Mouse (Mus musculus) testis, postnatal 14 days (tissue): ENCODE data around the gene Gm13279.
"Not testable (repeated sequence)": the region's sequence is repeated elsewhere in the genome, so short reads cannot be mapped to it uniquely, and the experiment has no call there.

Experiments used
- DNase-seq: peaks from one replicate; pipeline ENCODE4 v3.0.0; 2021; ENCODE audit warnings: low spot score

The Gm13279 gene

DNA sequence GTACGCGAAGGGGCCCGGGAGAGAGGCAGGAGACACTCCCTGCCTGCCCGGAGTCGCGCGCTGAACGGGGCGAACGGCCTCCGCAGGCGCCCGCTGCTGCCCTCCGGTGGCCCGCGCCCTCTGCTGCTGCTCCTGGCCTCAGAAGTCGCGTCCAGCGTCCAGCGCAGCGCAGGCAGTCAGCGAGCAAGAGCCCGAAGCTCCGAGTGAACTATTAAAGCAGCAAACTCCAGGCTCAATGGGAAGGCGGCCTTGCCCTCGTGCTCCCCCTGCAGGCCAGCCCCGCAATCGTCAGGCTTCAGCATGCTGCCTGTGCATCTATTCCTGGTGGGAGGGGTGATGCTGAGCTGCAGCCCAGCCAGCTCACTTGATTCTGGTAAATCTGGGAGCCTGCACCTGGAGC is at the start of gene Gm13279:
TSS of gene Gm13279 (plus strand) at position 301 of the 400 bp plus-strand sequence.
- not testable (repeated sequence) for DNase-seq

DNA sequence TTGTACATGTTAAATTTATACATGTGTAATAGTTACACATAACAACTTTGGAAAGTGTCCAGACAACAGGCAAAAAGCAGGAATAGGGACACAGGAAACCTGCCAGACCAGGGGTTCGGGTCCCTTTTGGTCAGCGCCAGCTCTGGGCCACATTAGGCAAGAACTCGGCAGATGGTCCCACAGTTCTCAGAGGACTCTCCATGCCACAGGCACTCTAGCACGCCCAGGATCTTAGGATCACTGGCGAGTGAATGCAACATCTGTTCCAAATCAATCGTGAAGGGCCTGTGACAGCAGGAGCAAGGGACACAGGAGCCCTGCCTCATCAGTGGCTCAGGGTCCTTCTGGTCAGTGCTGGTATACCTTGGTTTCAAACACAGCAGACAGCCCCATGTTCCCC is 47.3 kb upstream of the Gm13279 start:
- DNase-seq, result no peak

DNA sequence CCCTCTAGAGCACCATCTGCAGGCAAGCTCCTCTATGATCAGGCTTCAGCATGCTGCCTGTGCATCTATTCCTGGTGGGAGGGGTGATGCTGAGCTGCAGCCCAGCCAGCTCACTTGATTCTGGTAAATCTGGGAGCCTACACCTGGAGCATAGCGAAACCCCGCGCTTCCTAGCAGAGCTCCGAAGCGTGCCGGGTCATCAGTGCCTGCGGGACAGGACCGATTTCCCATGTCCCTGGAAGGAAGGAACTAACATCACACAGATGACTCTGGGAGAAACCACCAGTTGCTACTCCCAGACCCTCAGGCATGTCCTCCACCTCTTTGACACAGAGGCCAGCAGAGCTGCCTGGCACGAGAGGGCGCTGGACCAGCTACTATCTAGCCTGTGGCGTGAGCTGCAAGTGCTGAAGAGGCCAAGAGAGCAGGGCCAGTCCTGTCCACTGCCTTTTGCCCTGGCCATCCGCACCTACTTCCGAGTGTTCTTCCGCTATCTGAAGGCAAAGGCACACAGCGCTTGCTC is 42.3 kb upstream of the Gm13279 start, which contains the start of gene Gm13271:
TSS of gene Gm13271 (plus strand) at position 51 of the 523 bp plus-strand sequence.
- peak; percentile 78 for DNase-seq

DNA sequence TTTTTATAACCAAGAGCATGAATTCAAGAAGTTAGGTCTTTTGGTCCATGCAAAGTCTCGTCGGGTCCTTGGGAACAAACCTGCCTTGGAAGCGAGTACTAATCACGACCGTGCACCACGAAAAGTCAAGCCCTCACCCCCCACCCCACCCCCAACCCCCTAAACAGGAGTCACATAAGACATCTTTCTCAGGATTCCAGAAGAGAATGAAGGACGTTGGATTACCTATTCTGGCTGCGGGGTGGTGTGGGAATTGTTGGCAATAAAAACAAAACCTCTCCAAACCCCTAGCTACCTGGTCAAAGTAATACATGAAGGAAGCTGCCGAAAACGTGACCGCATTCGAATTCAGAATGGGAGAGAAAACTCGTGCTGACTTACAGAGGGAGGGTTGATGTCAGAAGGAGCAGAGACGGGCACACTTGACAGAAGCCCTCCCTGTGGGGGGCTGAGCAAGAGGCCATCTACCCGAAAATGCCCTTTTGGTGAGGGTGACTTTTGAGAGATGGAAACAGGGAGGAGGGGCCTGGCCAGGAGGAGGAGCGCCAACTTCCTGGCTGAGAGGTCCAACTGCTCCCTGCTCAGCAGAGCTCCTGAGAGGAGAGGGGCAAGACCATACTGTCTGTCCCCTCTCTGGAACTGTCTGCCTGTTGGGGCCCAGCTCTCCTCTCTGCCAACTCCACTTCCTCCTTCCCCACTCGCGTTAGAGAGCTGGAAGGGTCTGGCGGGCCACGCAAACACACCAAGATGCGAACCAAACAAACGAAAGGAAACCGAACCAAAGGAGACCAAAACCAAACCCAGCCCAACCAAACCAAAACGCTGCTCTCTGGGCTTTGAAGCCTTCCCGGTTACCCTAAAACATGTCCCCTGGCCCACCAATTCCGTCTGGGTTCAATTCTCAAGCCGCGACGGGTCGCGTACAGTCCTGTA is 40.4 kb upstream of the Gm13279 start:
- not testable (repeated sequence) for DNase-seq

DNA sequence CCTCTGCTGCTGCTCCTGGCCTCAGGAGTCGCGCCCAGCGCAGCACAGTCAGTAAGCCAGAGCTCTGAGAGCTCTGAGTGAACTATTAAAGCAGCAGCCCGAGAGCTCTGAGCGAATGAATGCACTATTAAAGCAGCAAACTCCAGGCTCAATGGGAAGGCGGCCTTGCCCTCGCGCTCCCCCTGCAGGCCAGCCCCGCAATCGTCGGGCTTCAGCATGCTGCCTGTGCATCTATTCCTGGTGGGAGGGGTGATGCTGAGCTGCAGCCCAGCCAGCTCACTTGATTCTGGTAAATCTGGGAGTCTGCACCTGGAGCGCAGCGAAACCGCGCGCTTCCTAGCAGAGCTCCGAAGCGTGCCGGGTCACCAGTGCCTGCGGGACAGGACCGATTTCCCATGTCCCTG is 39.6 kb upstream of the Gm13279 start:
- DNase-seq, result peak; percentile 84

DNA sequence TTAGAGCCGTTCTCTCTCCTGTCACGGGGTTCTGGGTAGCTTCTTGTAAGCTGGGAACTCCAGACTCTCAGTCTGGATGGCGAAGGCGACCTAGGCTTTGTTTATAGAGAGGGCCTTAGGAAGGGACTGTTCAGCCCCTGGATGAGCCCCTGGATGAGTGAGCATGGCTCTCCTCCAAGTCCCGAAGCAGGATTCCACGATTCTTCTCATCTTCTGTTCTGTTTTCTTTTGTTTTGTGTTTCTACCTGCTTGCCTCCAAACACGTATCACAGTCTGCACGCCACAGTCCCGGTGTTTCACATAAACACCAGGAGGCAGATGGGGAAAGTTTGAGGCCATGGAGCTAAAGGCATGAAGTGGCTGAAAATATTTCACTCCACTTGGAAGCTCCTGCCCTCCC is 38.4 kb upstream of the Gm13279 start:
- DNase-seq, result not testable (repeated sequence)

DNA sequence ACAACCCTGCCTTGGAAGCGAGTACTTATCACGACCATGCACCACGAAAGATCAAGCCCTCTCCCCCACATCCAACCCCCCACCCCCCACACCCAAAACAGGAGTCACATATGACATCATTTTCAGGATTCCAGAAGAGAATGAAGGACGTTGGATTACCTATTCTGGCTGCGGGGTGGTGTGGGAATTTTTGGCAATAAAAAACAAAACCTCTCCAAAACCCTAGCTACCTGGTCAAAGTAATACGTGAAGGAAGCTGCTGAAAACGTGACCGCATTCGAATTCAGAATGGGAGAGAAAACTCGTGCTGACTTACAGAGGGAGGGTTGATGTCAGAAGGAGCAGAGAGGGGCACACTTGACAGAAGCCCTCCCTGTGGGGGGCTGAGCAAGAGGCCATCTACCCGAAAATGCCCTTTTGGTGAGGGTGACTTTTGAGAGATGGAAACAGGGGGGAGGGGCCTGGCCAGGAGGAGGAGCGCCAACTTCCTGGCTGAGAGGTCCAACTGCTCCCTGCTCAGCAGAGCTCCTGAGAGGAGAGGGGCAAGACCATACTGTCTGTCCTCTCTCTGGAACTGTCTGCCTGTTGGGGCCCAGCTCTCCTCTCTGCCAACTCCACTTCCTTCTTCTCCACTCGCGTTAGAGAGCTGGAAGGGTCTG is 37.5 kb upstream of the Gm13279 start, which contains the start of gene Gm13283:
TSS of gene Gm13283 (plus strand) at position 510 of the 659 bp plus-strand sequence.
- peak; percentile 35 for DNase-seq

DNA sequence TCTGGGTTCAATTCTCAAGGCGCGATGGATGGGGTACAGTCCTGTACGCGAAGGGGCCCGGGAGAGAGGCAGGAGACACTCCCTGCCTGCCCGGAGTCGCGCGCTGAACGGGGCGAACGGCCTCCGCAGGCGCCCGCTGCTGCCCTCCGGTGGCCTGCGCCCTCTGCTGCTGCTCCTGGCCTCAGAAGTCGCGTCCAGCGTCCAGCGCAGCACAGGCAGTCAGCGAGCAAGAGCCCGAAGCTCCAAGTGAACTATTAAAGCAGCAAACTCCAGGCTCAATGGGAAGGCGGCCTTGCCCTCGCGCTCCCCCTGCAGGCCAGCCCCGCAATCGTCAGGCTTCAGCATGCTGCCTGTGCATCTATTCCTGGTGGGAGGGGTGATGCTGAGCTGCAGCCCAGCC is 36.8 kb upstream of the Gm13279 start:
- peak; percentile 63 for DNase-seq

DNA sequence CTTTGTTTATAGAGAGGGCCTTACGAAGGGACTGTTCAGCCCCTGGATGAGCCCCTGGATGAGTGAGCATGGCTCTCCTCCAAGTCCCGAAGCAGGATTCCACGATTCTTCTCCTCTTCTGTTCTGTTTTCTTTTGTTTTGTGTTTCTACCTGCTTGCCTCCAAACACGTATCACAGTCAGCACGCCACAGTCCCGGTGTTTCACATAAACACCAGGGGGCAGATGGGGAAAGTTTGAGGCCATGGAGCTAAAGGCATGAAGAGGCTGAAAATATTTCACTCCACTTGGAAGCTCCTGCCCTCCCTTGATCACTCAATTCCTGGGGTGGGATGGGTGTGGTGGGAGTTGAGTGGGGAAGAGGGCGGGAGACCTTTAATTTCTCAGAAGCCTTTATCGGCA is 35.4 kb upstream of the Gm13279 start:
- DNase-seq, result peak; percentile 73

DNA sequence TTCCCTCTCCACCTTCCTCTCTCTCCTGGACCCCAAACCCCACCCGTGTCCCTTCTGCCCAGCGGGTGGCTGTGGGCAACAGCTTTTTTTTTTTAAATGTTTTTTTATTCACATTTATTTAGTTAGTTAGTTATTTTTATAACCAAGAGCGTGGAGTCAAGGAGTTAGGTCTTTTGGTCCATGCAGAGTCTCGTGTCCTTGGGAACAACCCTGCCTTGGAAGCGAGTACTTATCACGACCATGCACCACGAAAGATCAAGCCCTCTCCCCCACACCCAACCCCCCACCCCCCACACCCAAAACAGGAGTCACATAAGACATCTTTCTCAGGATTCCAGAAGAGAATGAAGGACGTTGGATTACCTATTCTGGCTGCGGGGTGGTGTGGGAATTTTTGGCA is 34.9 kb upstream of the Gm13279 start:
- not testable (repeated sequence) for DNase-seq

DNA sequence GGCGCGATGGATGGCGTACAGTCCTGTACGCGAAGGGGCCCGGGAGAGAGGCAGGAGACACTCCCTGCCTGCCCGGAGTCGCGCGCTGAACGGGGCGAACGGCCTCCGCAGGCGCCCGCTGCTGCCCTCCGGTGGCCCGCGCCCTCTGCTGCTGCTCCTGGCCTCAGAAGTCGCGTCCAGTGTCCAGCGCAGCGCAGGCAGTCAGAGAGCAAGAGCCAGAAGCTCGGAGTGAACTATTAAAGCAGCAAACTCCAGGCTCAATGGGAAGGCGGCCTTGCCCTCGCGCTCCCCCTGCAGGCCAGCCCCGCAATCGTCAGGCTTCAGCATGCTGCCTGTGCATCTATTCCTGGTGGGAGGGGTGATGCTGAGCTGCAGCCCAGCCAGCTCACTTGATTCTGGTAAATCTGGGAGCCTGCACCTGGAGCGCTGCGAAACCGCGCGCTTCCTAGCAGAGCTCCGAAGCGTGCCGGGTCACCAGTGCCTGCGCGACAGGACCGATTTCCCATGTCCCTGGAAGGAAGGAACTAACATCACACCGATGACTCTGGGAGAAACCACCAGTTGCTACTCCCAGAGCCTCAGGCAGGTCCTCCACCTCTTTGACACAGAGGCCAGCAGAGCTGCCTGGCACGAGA is 33.7 kb upstream of the Gm13279 start:
- peak; percentile 40 for DNase-seq

DNA sequence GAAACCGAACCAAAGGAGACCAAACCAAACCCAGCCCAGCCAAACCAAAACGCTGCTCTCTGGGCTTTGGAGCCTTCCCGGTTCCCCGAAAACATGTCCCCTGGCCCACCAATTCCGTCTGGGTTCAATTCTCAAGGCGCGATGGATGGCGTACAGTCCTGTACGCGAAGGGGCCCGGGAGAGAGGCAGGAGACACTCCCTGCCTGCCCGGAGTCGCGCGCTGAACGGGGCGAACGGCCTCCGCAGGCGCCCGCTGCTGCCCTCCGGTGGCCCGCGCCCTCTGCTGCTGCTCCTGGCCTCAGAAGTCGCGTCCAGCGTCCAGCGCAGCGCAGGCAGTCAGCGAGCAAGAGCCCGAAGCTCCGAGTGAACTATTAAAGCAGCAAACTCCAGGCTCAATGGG is 23.7 kb upstream of the Gm13279 start, which contains the start of gene Gm13290:
TSS of gene Gm13290 (plus strand) at position 301 of the 400 bp plus-strand sequence.
- DNase-seq, result not testable (repeated sequence)

DNA sequence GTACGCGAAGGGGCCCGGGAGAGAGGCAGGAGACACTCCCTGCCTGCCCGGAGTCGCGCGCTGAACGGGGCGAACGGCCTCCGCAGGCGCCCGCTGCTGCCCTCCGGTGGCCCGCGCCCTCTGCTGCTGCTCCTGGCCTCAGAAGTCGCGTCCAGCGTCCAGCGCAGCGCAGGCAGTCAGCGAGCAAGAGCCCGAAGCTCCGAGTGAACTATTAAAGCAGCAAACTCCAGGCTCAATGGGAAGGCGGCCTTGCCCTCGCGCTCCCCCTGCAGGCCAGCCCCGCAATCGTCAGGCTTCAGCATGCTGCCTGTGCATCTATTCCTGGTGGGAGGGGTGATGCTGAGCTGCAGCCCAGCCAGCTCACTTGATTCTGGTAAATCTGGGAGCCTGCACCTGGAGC is 20.6 kb upstream of the Gm13279 start, which contains the start of gene Gm13289:
TSS of gene Gm13289 (plus strand) at position 301 of the 400 bp plus-strand sequence.
- not testable (repeated sequence) for DNase-seq

DNA sequence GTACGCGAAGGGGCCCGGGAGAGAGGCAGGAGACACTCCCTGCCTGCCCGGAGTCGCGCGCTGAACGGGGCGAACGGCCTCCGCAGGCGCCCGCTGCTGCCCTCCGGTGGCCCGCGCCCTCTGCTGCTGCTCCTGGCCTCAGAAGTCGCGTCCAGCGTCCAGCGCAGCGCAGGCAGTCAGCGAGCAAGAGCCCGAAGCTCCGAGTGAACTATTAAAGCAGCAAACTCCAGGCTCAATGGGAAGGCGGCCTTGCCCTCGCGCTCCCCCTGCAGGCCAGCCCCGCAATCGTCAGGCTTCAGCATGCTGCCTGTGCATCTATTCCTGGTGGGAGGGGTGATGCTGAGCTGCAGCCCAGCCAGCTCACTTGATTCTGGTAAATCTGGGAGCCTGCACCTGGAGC is 17.6 kb upstream of the Gm13279 start, which contains the start of gene Gm13272:
TSS of gene Gm13272 (plus strand) at position 301 of the 400 bp plus-strand sequence.
- not testable (repeated sequence) for DNase-seq

DNA sequence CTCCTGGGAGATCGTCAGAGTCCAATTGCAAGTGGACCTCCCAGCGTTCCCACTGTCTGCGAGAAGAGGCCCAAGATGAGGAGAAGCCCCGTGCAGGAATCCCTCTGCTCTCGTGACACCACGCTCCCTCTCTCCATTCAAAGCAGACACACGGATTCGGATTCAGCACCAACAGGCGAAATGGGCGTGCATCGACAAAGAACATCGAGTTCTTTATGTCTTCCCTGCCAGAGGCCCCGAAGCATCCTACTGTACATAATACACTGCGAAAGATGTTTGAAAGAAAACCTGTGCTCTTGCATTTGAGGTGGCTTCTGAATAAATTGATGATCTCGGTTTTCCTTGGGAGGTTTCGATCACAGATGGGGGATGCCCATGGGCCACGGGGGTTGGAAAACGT is 16.9 kb upstream of the Gm13279 start:
- not testable (repeated sequence) for DNase-seq

DNA sequence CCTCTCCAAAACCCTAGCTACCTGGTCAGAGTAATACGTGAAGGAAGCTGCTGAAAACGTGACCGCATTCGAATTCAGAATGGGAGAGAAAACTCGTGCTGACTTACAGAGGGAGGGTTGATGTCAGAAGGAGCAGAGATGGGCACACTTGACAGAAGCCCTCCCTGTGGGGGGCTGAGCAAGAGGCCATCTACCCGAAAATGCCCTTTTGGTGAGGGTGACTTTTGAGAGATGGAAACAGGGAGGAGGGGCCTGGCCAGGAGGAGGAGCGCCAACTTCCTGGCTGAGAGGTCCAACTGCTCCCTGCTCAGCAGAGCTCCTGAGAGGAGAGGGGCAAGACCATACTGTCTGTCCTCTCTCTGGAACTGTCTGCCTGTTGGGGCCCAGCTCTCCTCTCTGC is 15.4 kb upstream of the Gm13279 start, which contains the start of gene Ifnz:
TSS of gene Ifnz (plus strand) at position 301 of the 400 bp plus-strand sequence.
- DNase-seq, result not testable (repeated sequence)

DNA sequence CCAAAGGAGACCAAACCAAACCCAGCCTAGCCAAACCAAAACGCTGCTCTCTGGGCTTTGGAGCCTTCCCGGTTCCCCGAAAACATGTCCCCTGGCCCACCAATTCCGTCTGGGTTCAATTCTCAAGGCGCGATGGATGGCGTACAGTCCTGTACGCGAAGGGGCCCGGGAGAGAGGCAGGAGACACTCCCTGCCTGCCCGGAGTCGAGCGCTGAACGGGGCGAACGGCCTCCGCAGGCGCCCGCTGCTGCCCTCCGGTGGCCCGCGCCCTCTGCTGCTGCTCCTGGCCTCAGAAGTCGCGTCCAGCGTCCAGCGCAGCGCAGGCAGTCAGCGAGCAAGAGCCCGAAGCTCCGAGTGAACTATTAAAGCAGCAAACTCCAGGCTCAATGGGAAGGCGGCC is 14.9 kb upstream of the Gm13279 start:
- DNase-seq, result not testable (repeated sequence)

DNA sequence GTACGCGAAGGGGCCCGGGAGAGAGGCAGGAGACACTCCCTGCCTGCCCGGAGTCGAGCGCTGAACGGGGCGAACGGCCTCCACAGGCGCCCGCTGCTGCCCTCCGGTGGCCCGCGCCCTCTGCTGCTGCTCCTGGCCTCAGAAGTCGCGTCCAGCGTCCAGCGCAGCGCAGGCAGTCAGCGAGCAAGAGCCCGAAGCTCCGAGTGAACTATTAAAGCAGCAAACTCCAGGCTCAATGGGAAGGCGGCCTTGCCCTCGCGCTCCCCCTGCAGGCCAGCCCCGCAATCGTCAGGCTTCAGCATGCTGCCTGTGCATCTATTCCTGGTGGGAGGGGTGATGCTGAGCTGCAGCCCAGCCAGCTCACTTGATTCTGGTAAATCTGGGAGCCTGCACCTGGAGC is 11.8 kb upstream of the Gm13279 start, which contains the start of gene Gm13276:
TSS of gene Gm13276 (plus strand) at position 301 of the 400 bp plus-strand sequence.
- DNase-seq, result not testable (repeated sequence)

DNA sequence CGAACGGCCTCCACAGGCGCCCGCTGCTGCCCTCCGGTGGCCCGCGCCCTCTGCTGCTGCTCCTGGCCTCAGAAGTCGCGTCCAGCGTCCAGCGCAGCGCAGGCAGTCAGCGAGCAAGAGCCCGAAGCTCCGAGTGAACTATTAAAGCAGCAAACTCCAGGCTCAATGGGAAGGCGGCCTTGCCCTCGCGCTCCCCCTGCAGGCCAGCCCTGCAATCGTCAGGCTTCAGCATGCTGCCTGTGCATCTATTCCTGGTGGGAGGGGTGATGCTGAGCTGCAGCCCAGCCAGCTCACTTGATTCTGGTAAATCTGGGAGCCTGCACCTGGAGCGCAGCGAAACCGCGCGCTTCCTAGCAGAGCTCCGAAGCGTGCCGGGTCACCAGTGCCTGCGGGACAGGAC is 8.8 kb upstream of the Gm13279 start, which contains the start of gene Gm13277:
TSS of gene Gm13277 (plus strand) at position 231 of the 400 bp plus-strand sequence.
- DNase-seq, result peak; percentile 33

DNA sequence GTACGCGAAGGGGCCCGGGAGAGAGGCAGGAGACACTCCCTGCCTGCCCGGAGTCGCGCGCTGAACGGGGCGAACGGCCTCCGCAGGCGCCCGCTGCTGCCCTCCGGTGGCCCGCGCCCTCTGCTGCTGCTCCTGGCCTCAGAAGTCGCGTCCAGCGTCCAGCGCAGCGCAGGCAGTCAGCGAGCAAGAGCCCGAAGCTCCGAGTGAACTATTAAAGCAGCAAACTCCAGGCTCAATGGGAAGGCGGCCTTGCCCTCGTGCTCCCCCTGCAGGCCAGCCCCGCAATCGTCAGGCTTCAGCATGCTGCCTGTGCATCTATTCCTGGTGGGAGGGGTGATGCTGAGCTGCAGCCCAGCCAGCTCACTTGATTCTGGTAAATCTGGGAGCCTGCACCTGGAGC is 5.9 kb upstream of the Gm13279 start, which contains the start of gene Gm13278:
TSS of gene Gm13278 (plus strand) at position 301 of the 400 bp plus-strand sequence.
- not testable (repeated sequence) for DNase-seq
